Mouse (Mus musculus) gastrocnemius, postnatal 4 days (tissue): ENCODE results near the gene Rcor3. TPM values are rescaled to one million over a fixed set of nuclear protein-coding genes. Genes with fewer than 3 reads are reported as not detected.
A peak's percentile ranks its signal among the peaks of the same experiment; 100 is the strongest.

ENCODE experiments used
- DNase-seq, 2 experiments: peaks; one replicate each; pipeline ENCODE4 v3.0.0; 2021 to 2022; ENCODE audit warnings: low spot score in 2 of 2, mixed read lengths in 2 of 2
- total RNA-seq, 2 experiments: library from RNA; stranded (reverse); gene quantifications; 2 replicates each; pipeline ENCODE4 v1.2.3; 2021

Rcor3 gene
- total RNA-seq, 2 experiments from 2014 or later = 38.8 to 40.7 TPM

DNA sequence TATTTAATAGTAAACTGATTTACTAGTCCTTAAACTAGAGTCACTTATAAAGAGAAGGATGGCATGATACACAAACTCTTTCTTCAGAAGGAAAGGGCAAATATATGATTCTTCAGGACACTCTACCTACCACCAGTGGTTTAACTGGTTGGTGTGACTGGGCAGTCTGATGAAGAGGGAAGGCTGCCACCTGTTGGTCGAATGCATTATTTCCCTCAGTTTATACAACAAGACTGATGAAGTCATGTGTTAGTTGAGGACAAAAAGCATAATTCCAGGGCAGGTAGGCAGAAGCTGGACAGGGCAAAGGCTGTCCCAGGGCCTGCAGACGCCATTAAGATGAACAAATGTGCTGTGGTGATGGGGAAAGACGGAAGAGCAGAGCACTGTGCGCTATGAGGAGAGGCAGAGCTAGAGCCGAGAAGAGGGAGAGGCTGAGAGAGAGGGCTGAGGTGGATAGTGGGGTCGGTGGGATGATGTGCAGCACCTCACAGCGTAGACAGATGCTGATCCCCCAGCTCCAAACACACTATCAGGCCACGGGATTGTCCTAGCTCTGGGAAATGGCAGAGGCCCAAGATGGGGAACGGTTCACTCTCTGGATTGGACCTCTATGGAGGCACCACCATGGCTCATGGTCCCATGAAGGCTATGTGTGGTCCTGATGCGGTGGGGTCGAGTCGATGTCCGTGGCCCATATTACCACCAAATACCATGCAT lies 43.3 kb downstream of the Rcor3 start:
- DNase-seq = peak in 1 of 2 experiments; percentile 61

DNA sequence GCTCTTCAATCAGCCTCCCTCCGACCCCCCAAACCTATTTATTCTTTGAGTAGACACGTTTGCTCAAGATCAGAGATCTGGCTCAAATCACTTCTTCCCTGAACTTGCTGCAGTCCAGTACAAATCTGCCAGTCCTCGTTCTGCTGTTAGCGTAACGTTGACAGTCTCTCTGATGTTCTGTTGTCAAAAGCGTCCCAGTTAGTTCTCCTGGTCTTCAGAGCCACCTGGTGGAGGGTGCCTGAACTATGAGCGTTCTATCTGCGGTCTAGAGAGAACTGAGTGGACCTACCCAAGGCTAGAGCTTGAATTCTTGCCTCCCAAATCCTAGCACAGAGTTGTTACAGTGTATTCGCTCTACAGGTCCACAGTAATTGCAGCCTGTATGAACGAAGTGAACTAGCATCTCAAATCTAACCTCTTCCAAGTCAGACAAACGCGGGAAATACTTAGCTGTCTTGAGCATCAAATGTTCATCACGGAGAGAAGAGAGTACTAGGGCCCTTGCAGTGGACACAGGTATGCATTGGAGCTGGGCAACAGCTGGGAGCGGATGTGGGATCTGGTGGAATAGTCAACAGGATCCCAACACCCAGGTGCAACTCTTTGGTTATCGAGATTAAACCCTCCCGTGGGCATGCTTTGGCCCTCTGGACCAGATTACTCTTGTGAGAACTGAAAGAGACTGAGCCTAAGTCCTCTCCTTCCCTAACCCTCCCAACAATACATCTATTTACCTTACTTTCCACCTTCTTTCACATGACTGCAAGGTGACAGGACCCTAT lies 44.8 kb downstream of the Rcor3 start:
- DNase-seq = peak; percentile 52 to 81

DNA sequence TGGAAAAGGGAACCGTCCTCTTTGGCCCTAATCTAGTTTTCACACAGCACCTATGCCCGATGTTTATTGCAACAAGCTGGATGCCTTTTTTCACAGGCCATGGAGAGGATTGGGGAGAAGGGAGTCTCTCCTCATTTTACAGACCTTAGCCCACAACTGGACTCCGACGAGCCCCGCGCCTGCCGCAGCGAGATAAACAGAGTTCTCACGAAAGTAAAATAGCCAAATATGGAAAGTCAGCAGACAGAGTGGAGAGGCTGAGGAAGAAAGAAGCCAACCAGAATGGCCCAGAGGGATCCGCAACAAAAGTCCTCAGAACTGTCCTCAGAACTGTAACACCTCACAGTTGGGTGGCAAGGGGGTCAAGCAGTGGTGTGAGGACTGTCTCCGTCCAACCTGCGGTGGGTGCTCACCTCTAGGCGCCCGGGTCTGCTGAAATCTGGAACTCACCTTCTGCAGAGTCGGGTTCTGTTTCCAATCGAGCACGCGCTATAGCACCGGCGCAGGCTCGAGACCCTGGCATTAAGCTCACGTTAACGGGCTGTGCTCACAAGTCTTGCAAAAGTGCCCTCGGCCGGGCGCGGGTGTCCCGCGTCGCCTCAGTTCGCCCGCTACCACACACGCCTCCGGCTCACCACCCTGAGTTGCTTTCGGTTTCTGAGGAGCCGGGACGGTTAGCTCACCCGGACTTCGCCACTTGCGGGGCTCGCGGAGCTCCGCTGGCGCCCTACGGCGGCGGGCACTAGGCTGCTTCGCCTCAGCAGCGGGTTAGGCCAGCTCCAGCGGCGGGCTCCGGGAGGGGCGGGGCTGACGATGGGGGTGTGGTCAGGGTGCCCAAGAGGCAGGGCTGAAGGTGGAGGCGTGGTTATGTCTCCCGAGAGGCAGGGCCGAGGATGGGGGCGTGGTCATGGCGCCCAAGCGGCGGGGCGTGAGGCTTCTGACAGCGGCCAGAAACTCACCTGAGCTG lies 45.8 kb downstream of the Rcor3 start, which contains the start of gene Traf5:
Gene Traf5, minus strand, starts transcription at position 754 of the 967 bp plus-strand sequence.
- peak; percentile 96 to 98 for DNase-seq

DNA sequence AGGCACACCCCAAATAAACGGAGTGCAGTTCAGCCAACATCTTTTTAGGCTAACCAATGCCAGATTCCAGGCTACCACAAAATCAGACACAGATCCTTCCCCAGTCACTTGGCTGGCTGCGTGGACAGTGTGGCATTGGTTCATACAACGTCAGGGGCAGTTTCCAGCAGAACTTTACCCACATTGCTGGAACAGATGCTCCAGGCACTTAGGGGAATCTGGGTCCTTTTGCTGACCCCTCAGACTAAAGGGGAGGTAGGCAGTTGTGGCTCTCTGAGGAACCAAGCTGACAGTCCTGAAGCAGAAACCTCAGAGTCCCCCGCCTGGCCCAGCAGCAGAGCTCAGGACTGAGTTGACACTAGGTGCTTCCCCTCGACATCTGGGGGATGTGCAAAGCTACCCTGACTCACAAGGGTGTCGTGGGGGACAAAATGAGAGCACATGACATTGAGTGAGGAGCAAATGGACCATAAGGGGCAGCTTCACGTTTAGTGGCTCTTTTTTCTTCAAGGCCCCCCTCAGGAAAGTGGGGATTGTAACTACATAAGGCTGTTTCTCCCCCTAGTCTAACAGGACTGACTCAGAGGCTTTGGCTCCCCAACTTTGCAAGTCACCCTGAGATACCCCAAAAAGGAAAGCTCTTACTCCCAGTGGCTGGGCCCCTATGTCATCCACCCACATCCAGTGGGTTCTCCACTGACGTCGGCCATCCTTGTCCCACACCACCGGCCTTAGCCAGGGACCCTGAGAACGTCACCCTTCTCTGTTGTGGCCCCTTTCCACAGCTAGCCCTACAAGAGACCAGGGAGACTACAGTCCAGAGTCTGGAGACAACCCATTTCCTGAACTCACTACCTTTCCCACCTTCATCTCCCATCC lies 46.9 kb downstream of the Rcor3 start:
- DNase-seq = no peak

DNA sequence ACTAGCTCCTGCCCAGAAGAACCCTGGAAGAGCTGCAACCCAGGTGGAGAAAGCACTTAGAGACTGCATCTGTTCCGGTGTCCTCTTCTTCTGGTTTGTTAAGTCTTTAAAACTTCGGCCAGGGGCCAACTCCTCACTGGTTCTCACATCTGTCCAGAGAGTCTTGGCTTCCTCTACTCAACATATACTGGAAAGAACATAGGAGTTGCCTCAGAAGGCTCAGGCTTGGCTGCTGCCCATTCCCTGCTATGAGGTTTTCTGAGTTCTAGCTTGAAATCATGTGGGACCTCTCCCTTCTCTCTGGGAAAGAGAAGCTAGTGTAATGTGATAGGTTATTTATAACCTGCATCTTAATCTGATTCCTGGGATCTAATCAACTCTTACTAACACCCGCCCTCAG lies 47.6 kb downstream of the Rcor3 start:
- DNase-seq = peak in 1 of 2 experiments; percentile 61

DNA sequence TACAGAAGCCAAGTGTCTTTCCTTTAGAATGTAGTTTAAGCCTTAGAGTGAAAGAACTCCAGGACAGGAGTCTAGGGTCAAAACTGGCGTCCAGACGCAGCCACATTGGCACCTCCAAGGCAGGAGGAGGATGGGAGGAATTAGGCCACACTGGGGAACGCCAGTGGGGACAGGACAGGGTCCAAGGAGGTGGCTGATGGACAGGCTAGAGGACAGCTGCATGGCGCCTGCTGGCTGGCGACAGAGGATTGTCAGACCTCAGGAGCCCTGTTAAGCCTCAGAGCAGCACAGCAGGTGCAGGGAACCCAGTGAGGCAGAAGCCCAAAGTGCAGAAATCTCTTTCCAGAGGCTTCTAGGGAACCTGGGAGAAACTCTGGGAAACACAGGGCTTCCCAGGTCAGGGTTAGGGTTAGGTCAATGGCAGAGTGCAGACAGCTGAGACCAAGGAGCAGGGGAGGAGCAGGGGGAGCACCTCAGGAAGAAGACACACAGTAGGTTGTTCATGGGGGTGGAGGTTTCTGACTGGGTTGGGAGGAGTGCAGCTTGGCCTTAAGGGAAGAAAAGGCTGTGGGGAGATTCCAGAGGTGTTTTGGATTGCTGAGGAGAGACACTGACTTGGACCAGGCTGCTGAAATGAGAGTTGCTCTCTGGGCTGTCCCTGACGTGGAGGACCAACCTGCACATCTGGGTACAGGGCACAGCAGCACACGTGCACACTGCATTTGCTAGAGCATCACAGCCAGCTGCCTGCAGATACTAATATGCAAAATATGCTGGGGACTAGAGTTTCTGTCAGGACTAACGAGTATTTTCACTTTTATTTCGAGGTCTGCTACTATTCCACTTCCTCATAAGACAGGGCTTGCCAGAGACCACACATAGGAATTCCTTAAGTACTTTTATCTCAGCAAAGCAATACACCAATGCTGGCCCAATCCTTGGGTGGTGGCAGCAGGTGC lies 48.4 kb downstream of the Rcor3 start:
- no peak for DNase-seq

DNA sequence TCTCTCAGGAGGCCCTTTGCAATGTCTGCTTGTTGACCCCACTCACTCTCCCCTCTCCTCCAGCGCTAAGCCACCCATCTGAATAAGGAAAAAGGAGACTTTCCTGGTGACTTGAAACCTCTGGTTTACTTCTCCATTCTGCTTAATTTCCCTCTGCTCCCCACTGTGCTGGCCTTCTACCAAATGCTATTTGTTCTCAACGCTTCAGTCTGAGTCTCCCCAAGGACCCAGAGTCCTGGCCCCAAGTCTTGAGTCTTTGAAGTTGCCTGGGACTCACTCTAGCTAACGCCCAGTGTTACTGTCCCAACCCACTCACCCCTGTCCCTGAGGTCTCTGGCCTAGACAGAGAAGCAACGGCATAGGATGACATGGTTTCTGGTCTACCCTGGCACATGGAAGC lies 49.9 kb downstream of the Rcor3 start:
- DNase-seq = no peak

DNA sequence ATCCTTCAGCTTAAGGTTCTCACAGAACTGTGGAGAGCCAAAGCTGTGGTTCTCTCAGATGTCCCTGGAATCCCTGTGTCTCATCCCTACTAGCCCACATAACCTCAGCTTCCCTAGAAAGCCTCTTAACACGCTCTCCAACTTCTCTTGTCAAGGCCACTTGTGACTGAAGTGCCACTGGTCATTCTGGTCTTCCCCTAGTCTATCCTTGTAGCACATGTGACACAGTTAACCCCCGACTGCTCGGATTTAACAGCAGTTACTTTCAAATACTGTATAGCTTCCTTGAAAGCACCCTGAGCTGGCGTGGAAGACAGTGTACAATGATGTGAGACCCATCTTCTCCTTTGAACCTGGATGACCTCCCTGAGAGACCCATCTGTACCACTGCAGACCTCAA lies 50.8 kb downstream of the Rcor3 start:
- no peak for DNase-seq

DNA sequence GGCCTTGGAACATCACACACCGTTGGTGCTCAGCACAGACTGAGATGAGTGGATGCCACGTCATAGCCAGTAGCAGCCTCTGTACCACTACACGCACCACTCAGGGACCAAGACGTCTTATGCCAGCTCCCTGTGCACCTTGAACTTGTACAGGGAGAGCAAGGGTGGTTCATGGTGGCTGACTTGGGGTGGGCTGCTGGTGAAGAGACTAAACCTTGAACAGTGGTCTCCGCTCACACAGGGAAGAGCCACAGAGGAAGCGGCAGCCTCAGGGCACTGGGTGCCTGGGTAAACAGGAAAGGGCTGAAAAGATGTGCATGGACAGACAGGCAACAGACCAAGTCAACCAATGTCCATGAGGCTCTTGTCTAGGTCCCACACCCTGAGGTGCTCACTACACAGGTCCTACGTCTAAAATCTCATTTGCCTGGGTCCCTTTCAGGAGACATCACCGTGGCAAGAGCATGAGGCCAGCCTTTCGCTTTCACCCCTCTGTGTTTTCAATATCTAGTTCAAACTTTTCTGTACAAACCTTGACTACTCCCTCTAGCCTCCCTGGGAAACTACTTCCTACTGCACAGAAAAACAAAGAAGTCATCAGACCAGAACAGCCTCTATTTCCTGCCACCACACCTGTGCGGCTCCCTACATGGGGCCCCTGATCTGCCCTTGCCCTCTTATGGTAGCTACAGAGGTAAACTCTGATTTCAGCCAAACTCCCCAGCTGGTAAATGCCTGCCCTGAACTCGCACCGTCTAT lies 51.4 kb downstream of the Rcor3 start:
- no peak for DNase-seq

DNA sequence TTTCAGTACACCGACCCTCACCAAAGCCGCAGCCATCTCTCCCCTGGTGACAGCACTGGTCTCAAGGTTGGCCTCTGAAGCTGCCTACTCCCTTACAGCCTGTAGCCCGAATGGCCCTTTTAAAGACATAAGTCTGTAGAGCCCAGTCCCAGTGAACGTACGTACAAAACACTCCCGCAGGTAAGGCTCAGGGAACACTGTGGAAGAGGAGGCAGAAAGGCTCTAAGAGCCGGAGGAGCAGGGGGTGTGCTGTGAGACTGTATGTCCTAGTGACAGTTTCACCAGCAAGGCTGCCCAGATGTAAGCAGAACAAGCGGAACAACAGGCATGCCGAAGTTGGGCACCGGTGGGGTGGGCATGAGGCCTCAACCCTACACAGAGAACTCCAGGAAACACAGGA lies 52.6 kb downstream of the Rcor3 start:
- no peak for DNase-seq

DNA sequence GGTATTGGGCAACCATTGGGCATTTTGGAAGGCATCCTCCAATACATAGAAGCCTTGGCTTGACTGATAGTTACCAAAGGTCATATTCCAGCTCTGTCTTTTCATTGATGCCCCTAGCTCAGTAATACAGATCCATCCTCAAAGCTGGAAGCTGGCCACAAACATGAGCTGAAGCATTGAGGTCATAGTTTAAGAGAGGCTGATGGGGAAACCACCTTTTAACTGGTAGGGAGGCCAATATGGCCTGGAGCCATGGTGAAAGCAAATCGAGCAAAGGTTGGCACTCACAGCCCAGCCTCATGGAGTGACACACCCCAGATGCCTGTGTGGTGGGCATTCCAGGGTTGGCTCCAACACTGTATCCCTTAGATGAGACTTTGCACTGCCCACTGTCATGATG lies 55.2 kb downstream of the Rcor3 start:
- no peak for DNase-seq

DNA sequence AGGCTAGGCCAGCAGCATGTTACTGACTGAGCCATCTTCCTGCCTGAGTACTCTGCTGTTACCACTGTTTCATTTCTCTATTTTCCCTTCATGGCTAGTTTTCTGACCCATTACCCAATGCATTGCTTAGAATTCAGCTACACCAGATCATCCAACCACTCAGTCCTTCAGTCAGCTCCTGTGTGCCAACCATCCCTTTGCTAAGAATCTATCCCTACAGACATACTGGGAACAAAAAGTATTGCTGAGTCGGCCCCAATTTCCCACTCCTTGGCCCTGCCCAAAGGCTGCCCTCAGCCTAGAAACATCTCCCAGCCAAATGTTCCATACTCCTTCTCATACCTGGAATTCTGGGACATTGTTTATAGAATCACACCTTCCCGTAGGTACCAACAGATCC lies 56.7 kb downstream of the Rcor3 start:
- no peak for DNase-seq

DNA sequence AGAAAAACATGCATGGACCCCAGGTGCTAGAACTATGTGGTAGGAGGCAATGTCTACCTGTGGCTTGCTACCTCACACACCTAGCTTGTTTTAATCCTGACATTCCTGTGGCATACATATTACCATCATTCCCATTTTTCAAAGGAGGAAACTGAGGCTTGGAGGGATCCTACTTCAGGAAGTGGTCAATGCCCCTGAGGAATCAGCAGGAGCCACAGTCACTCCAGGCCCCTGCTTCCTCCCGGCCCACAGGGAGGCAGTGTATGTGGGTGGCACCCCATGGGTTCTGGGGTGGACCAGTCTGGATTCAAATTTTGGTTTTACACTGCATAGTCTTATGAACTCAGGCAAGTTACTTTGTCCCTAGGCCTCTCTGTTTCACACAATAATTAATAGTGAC lies 58.7 kb downstream of the Rcor3 start:
- DNase-seq = no peak

DNA sequence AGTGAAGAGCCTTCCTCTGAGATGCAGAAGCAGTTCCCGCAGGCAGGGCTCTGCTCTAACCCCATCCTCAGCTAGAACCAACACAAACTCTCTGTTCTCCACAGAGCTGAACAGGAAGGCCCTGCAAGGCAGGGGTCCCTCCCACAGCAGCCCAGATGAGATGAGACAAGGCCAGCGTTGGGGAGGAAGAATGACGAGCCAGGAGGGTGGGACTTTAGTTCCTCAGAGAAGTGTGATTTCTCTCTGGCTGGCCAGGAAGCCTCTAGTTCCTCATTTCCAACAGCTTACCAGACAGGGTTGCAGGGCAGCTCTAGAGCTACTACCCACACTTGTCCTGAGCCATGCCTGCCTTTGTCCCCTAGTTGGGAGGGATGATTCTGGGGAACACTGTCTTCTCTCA lies 59.5 kb downstream of the Rcor3 start:
- DNase-seq = peak in 1 of 2 experiments; percentile 41

DNA sequence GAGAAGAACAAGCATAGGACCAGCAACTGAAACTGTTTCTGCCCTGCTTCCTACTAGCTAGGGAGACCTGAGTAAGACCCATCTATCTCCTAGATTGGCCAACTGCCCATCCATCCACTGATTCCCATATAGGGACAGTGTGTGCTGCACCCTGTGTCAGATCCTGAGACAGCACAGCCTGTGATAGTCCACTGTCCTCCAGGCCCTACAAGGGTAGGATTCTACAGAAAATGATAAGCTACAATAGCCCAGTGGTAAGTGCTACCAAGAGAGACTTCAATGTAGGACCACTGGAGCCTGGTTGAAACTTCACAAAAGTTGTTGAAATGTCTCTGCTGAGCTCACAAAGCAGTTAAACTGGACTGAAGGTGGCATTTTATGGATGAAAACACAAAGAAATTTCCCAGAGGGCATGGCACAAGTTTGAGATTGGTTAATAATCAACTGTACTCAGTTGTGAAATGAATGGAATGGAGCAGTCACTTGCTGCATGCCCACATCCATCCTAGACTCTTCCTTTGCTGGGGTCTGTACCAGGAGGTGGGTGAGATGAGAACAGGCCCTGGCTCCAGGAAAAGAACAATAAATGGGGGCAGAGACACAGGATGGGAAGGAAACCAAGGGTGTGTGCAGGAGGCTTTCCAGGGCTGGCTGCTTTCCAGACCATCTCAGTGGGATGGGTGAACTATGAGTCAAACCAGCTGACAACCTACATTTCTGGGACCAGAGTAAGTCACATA lies 60.9 kb downstream of the Rcor3 start:
- DNase-seq = no peak

DNA sequence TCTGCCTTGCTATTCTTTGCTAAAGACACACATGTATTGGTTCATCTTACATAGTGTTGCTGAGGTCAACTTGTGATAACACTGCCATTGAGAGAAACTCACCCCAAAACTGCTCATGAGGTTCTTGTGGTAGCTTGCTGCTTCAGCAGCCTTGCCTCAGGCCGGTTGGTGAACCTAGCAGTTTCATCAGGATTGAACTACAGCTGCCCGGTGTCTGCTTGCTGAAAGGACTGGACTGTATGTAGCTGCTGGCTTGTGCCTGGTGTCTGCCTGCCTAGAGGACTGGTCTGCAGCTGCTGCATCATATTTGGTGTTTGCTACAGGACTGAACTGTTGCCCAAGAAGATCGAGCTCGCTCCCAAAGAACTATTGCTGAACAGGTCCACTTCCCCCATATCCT lies 61.8 kb downstream of the Rcor3 start:
- DNase-seq = no peak

DNA sequence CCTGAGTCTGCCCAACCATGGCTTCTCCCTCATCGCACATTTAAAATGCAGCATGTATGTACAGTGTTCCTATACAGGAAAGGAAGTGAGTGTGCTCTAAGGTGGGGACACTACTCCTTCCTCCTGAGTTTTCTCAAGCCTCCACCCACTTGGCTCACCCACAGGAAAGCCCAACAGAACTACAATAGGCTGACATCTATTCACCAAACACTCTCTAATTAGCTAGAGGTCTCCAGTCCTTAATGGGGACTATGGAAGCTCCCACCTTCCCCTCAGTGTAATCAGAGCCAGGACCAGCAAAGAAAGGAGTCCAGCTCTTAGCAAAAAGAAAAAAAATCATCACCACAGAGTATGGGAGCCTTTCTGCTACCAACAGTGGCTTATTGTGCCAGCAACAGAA lies 63.0 kb downstream of the Rcor3 start:
- no peak for DNase-seq

DNA sequence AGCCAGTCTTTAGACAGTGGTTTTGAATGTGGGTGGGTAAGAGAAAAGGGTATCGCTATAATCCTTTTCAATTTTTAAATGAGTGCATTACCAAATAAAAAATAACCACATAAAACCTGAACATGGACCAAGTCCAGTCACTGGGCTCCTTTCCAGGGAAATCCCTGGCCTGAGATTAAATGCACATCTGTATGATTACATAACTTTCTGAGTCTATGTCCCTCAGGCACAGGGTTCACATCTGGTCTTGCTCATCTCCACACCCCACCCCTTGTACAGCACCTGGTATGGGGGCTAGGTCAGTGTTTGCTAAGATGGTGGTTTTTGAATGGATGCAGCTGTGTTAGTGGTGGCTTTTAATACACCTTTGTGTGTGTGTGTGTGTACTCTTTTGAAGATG lies 65.4 kb downstream of the Rcor3 start:
- DNase-seq = peak in 1 of 2 experiments; percentile 61
